Mouse (Mus musculus) stomach, embryonic 16.5 days (tissue): ENCODE measurements around the gene Tmbim7. TPM values are rescaled to one million over a fixed set of nuclear protein-coding genes. Genes with fewer than 3 reads are reported as not detected.

Experiments used
- ATAC-seq: fragments of 200-750 bp; cut with Nextera tagmentation; 2 replicates; pipeline ENCODE4 v1.8.0; 2017; ENCODE audit warnings: moderate number of reproducible peaks, moderate TSS enrichment; ENCODE audit not compliant: insufficient read depth, low FRiP score
- H3K27ac ChIP-seq: fragments of 300-500 bp; sonication (generic); 2 replicates; pipeline ENCODE4 v1.5.1; 2014; ENCODE audit warnings: low read length
- H3K27me3 ChIP-seq: fragments of 300-500 bp; sonication (generic); 2 replicates; pipeline ENCODE4 v1.6.1; 2014; ENCODE audit warnings: low read length, control low read depth, mixed read lengths; ENCODE audit not compliant: control insufficient read depth, insufficient read depth
- H3K36me3 ChIP-seq: fragments of 300-500 bp; sonication (generic); 2 replicates; pipeline ENCODE4 v1.6.1; 2014; ENCODE audit warnings: low read length; ENCODE audit not compliant: control insufficient read depth, insufficient read depth
- H3K4me1 ChIP-seq: fragments of 300-500 bp; sonication (generic); 2 replicates; pipeline ENCODE4 v1.6.1; 2014; ENCODE audit warnings: low read length, control low read depth, mixed read lengths; ENCODE audit not compliant: control insufficient read depth, insufficient read depth
- H3K4me2 ChIP-seq: fragments of 300-500 bp; sonication (generic); 2 replicates; pipeline ENCODE4 v1.6.1; 2014; ENCODE audit warnings: low read depth, low read length, mixed read lengths
- H3K4me3 ChIP-seq: fragments of 300-500 bp; sonication (generic); replicated peaks from 2 replicates; pipeline ENCODE4 v1.5.1; 2014; ENCODE audit warnings: mild to moderate bottlenecking, low read length
- H3K9ac ChIP-seq: fragments of 300-500 bp; sonication (generic); 2 replicates; pipeline ENCODE4 v1.6.1; 2014; ENCODE audit warnings: low read length
- H3K9me3 ChIP-seq: fragments of 300-500 bp; sonication (generic); replicated peaks from 2 replicates; pipeline ENCODE4 v1.6.1; 2016; ENCODE audit warnings: low read length, control low read depth; ENCODE audit not compliant: control insufficient read depth
- WGBS: fragments of 180-500 bp; shearing (Covaris S2); extraction: QIAGEN DNeasy Blood & Tissue Kit; methylation state at CpG from one replicate; pipeline ENCODE4 v1.1.7; 2014; 5-methylcytosine and 5-hydroxymethylcytosine counted together
- microRNA-seq: library from miRNA; unstranded; fragments of <30 nt; microRNA quantifications from one replicate; pipeline ENCODE4, GENCODE M21; 2016
- polyA plus RNA-seq: library from polyadenylated mRNA; unstranded; fragments of >200 nt; fragmentation: Nextera tagmentation; extraction: Ambion mirVana; gene quantifications from 2 replicates; pipeline ENCODE4 v1.2.1, GENCODE M21; 2015

Tmbim7 gene
- polyA plus RNA-seq, 1 experiment from 2014 or later, result not detected

- no peak overlapping the region for H3K27ac ChIP-seq
- no peak for ATAC-seq
- no peak overlapping the region for H3K4me2 ChIP-seq
- no peaks in the 10 kb centered on the region for H3K4me1 ChIP-seq
- no peak overlapping the region for H3K4me3 ChIP-seq
- no peaks in the 10 kb centered on the region for H3K27me3 ChIP-seq
- no peak overlapping the region for H3K9ac ChIP-seq
- H3K36me3 ChIP-seq, result 0 out of 2 replicates have a peak, but pooled peaks cover 2% of the 10 kb centered on the region
- WGBS, result 74% methylated on average over 5 of the region's 5 CpGs
- no peaks in the 10 kb centered on the region for H3K9me3 ChIP-seq
Measured at GRCm38 (mm10) chr5:3728820-3729219, 77.8 kb downstream of the Tmbim7 start.

Small RNA genes lying within 50 kb of the gene (microRNA-seq; reads per million reads assigned to microRNA genes)
- gene Gm22926 (not detected), gene Gm26238 (not detected)

Other genes starting within 250 kb of the Tmbim7 start
- 20.0 and 23.9 TPM in 2 replicates for gene Fam133b, start 107.3 kb upstream of the Tmbim7 start, polyA plus RNA-seq
- gene 1700109H08Rik, start 79.6 kb upstream of the Tmbim7 start, polyA plus RNA-seq, result 2.4 and 3.5 TPM in 2 replicates
- gene Pex1, start 55.1 kb upstream of the Tmbim7 start, polyA plus RNA-seq, result 10.8 and 16.1 TPM in 2 replicates
- 10.0 and 12.3 TPM in 2 replicates for gene Rbm48, start 54.6 kb upstream of the Tmbim7 start, polyA plus RNA-seq
- gene Gatad1, start 6.0 kb downstream of the Tmbim7 start, polyA plus RNA-seq, result 45.7 and 46.0 TPM in 2 replicates
- gene Ankib1, start 151.7 kb downstream of the Tmbim7 start, polyA plus RNA-seq, result 6.3 and 7.7 TPM in 2 replicates
- 41.3 and 46.3 TPM in 2 replicates for gene Krit1, start 152.0 kb downstream of the Tmbim7 start, polyA plus RNA-seq
- not detected in 2 replicates for gene Lrrd1, start 194.0 kb downstream of the Tmbim7 start, polyA plus RNA-seq
- gene Mterf1a, start 242.8 kb downstream of the Tmbim7 start, polyA plus RNA-seq, result 8.9 and 9.1 TPM in 2 replicates